In genomic region chr5:120005696-120006469, GRCm38 (mm10) we compare ENCODE assay signal across 23 mouse cellular contexts.
DNase-seq lines count a peak whose midpoint lies in the region; ATAC-seq lines count a peak whose summit lies in the region.
"Had no signal": no experiment of that assay in that cellular context is flagged by ENCODE, and none has a peak within 500 bp of the region (broad histone marks: within the 10 kb centered on the region; RNA-seq: fewer than 3 reads in every experiment).

No protein-coding gene starts in this region.

- no peak for DNase-seq in heart, adult 8-10 months (ENCODE audit: low spot score)
- peak; percentile 42 for DNase-seq in heart, postnatal 4 days
- peak; percentile 1 for DNase-seq in 416B (ENCODE audit: low read depth)
- DNase-seq in kidney, postnatal 25 days = no peak
- DNase-seq in adrenal gland, adult (ENCODE audit: inconsistent age in 2 of 2, low spot score in 1 of 2) = no peak
- DNase-seq: adrenal gland, postnatal 14 days; cerebellum, adult 18-20 months; cerebellum, postnatal 10 days; embryo, embryonic 11 days; gastrocnemius, adult 2 months; gastrocnemius, postnatal 25 days; heart, adult 11 months; kidney, adult 18-20 months had no signal

- H3K4me1 ChIP-seq in heart, embryonic 15.5 days (replicated peaks) = peaks cover 11% of the 10 kb centered on the region
- H3K4me1 ChIP-seq in heart, embryonic 12.5 days (replicated peaks) = peaks cover 9% of the 10 kb centered on the region
- H3K4me1 ChIP-seq: embryonic facial prominence, embryonic 15.5 days; forebrain, embryonic 10.5 days; hindbrain, embryonic 10.5 days; intestine, embryonic 15.5 days had no signal

- no peak overlapping the region for H3K4me3 ChIP-seq in heart, embryonic 15.5 days
- H3K4me3 ChIP-seq in heart, embryonic 12.5 days = no peak overlapping the region
- H3K4me3 ChIP-seq: embryonic facial prominence, embryonic 15.5 days; erythroblast, embryonic 14.5 days; forebrain, embryonic 10.5 days; gastrocnemius, adult 2 months; hindbrain, embryonic 10.5 days; intestine, embryonic 15.5 days had no signal

- H3K4me2 ChIP-seq in heart, embryonic 15.5 days = no peak overlapping the region
- no peak overlapping the region for H3K4me2 ChIP-seq in heart, embryonic 12.5 days
- H3K4me2 ChIP-seq: embryonic facial prominence, embryonic 15.5 days; hindbrain, embryonic 14.5 days; intestine, embryonic 15.5 days had no signal

- H3K36me3 ChIP-seq in heart, embryonic 15.5 days = no peaks in the 10 kb centered on the region
- no peaks in the 10 kb centered on the region for H3K36me3 ChIP-seq in heart, embryonic 12.5 days
- H3K36me3 ChIP-seq: embryonic facial prominence, embryonic 15.5 days; forebrain, embryonic 10.5 days; hindbrain, embryonic 10.5 days; intestine, embryonic 15.5 days had no signal

- WGBS in heart, embryonic 15.5 days = 37% methylated on average over 6 of the region's 6 CpGs
- 48% methylated on average over 6 of the region's 6 CpGs for WGBS in heart, embryonic 12.5 days

- H3K9me3 ChIP-seq in heart, embryonic 15.5 days (replicated peaks) = no peaks in the 10 kb centered on the region; the same call in 1 of the 2 replicates
- H3K9me3 ChIP-seq in heart, embryonic 12.5 days (replicated peaks) = peaks cover 8% of the 10 kb centered on the region; the same call in 1 of the 2 replicates
- H3K9me3 ChIP-seq: embryonic facial prominence, embryonic 15.5 days; intestine, embryonic 15.5 days had no signal

- ATAC-seq in heart, embryonic 15.5 days (replicated peaks; ENCODE audit: insufficient number of reproducible peaks, insufficient read depth, low FRiP score, low read depth) = peak; percentile 70
- ATAC-seq in heart, embryonic 12.5 days (ENCODE audit: insufficient number of reproducible peaks, low FRiP score) = no peak
- ATAC-seq in common myeloid progenitor, adult 5-6 weeks (replicated peaks; ENCODE audit: low read depth, poor library complexity, severe bottlenecking) = peak; percentile 85
- ATAC-seq: forebrain, embryonic 14.5 days; intestine, embryonic 15.5 days had no signal

- no peaks in the 10 kb centered on the region for H3K27me3 ChIP-seq in heart, embryonic 15.5 days
- 0 out of 2 replicates have a peak, but pooled peaks cover 3% of the 10 kb centered on the region for H3K27me3 ChIP-seq in heart, embryonic 12.5 days (replicated peaks)
- H3K27me3 ChIP-seq: embryonic facial prominence, embryonic 15.5 days; intestine, embryonic 15.5 days had no signal

- H3K9ac ChIP-seq in heart, embryonic 15.5 days = no peak overlapping the region
- no peak overlapping the region for H3K9ac ChIP-seq in heart, embryonic 12.5 days
- H3K9ac ChIP-seq: embryonic facial prominence, embryonic 15.5 days; hindbrain, embryonic 14.5 days; intestine, embryonic 15.5 days had no signal

- peak overlapping the region; percentile 39; the same call in 1 of the 2 replicates for H3K27ac ChIP-seq in heart, embryonic 15.5 days
- H3K27ac ChIP-seq in heart, embryonic 12.5 days (ENCODE audit: poor library complexity, severe bottlenecking) = no peak overlapping the region
- H3K27ac ChIP-seq: embryonic facial prominence, embryonic 15.5 days; forebrain, embryonic 10.5 days; gastrocnemius, adult 2 months; hindbrain, embryonic 10.5 days; hindbrain, embryonic 14.5 days; intestine, embryonic 15.5 days had no signal

Comparison
In these comparisons a context has a peak if more than half of its experiments do, and no peak if none do; other contexts are left out.
1. DNase-seq: peak in heart, postnatal 4 days (single experiment) and 416B (single experiment); none in heart, adult 8-10 months (single experiment), kidney, postnatal 25 days (0 of 2) and adrenal gland, adult (0 of 2).